Mouse (Mus musculus) heart, postnatal 0 days (tissue): ENCODE measurements around the gene Sema6c.

Experiments
- CTCF ChIP-seq: IDR thresholded peaks from 2 replicates; pipeline ENCODE4 v1.5.1; 2016; ENCODE audit warnings: antibody characterized with exemption, control low read depth, low read depth
- EP300 ChIP-seq: IDR thresholded peaks from 2 replicates; pipeline ENCODE4 v1.6.1; 2016; ENCODE audit warnings: antibody characterized with exemption, low read depth

- TF ChIP-seq CTCF, result no peak
- TF ChIP-seq EP300, result no peak
Measured at GRCm38 (mm10) chr3:95147924-95148323, 12.3 kb upstream of the Sema6c start.
